Mouse (Mus musculus): ENCODE data around the gene Vcp.

Vcp gene

GRCm38 (mm10) chr4:42961592-42961991 lies 38.7 kb downstream of the Vcp start:
- no peak for TF ChIP-seq GATA4 (IDR thresholded peaks at IDR 0.05; ENCODE audit: insufficient replicate concordance, low read length)

DNA sequence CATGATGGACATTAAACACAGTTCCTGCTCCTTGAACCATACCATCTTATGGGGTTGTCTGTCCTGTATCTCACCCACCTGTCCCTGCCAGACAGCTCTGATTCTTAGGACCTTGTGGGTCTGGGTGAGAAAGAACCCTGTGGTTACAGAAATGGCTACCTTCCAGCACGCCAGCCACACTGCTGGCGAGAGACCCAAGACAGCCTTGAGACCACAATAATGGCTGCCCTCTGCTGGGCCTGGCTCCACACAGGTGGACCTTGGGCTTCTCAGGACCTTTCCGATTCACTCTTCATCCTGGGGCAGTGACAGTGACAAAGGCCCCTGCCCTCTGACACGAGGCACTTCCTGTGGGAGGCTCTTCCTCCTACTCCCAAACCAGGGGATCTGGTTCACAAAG lies 40.9 kb downstream of the Vcp start:
- TF ChIP-seq GATA4 (IDR thresholded peaks at IDR 0.05; ENCODE audit: insufficient replicate concordance, low read length), result no peak

DNA sequence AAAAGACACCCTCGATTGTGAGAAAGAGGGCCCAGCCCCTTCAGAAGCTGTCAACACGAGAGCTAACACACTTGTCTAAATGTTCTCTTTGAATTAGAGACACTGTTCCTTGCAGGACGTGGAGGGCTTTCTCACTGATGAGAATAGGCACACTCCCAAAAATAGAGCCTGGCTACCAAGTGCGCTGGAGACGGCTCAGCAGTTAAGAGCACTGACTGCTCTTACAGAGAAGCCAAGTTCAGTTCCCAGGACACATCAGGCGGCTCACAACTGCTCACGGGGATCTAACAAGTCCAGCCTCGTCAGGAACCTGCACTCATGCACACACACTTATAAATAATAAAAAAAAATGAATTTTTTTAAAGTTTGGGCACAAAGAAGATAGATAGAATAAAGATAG lies 41.4 kb downstream of the Vcp start:
- TF ChIP-seq GATA4 (IDR thresholded peaks at IDR 0.05; ENCODE audit: insufficient replicate concordance, low read length), result no peak

- TF ChIP-seq GATA4 (IDR thresholded peaks at IDR 0.05; ENCODE audit: insufficient replicate concordance, low read length), result no peak
Measured at GRCm38 (mm10) chr4:42957979-42958378, 42.3 kb downstream of the Vcp start.

- no peak for TF ChIP-seq GATA4 (IDR thresholded peaks at IDR 0.05; ENCODE audit: insufficient replicate concordance, low read length)
Measured at GRCm38 (mm10) chr4:42957306-42957705, 43.0 kb downstream of the Vcp start.

DNA sequence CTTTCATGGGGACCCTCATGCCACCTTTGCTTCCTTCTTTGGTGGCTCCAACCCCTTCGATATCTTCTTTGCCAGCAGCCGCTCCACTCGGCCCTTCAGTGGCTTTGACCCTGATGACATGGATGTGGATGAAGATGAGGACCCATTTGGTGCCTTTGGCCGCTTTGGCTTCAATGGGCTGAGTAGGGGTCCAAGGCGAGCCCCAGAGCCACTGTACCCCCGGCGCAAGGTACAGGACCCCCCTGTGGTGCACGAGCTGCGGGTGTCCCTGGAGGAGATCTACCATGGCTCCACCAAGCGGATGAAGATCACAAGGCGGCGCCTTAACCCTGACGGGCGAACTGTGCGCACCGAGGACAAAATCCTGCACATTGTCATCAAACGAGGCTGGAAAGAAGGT lies 43.7 kb downstream of the Vcp start:
- TF ChIP-seq GATA4 (IDR thresholded peaks at IDR 0.05; ENCODE audit: insufficient replicate concordance, low read length), result no peak

DNA sequence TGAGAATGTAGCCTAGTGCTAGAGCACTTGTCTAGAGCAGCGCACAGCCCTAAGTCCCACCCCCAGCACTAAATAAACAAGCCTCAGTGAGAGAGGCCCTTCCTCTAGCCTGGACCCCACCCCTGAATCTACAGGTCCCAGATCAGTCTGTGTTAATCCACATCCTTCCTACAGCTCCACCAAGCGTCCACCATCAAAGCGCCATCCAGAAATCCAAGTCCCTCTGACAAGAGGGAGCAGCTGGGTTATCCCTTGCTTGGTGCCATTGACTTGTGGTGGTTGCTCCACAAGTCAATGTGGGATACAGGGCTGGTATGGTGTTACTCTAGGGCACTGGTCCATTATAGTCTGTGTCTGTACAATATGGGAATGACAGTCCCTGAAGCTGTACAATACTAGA lies 45.1 kb downstream of the Vcp start:
- TF ChIP-seq GATA4 (IDR thresholded peaks at IDR 0.05; ENCODE audit: insufficient replicate concordance, low read length), result no peak

DNA sequence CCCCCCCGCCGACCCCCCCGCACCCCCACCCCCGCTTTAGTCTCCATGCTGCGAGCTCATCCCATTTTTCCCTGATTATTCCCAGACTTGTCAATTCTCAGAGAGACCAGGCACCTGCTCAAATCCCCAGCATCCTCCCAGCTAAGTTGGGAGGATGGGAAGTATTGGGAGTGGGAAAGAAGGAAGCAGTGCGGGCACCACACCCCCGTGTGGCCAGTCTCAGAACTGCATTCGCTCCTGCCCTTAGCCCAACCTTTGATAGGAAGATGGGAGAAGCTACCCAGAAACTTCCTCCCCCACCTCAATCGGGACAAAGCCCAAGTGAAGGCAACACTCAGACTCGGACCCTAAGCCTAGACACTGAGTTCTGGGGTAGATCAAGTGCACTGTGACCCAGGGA lies 46.0 kb downstream of the Vcp start:
- no peak for TF ChIP-seq GATA4 (IDR thresholded peaks at IDR 0.05; ENCODE audit: insufficient replicate concordance, low read length)

DNA sequence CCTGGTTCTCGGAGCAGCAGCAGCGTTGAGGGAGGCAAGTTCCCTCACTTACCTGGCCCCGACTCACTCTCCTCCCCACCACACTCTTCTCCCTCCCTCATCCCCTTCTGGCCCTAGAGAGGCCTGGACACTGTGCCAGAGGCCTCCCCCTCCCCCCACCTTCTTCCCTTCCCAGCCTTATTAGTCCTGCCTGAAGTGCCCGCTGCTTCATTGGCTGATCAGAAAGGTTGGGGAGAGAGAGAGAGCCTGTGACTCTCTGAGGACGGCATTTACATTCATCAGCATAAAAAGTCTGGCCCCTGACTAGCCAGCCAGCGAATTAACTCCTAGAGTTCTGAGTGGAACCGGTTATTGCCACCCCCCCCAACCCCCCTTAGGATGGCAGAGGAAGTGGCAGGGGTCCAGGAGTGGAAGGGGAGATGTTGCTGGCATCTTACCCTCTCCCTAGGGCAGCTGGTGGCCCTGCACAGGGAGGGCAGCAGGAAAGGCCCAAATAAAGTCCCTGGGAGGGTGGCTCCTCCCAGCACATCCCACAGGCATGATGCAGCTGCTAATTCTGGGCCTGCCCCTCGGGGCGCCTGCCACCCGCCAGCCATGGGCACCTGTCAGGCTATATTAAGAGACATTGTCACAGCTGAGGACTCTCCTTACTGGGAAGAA lies 46.7 kb downstream of the Vcp start:
- TF ChIP-seq GATA4 (IDR thresholded peaks at IDR 0.05; ENCODE audit: insufficient replicate concordance, low read length), result no peak

DNA sequence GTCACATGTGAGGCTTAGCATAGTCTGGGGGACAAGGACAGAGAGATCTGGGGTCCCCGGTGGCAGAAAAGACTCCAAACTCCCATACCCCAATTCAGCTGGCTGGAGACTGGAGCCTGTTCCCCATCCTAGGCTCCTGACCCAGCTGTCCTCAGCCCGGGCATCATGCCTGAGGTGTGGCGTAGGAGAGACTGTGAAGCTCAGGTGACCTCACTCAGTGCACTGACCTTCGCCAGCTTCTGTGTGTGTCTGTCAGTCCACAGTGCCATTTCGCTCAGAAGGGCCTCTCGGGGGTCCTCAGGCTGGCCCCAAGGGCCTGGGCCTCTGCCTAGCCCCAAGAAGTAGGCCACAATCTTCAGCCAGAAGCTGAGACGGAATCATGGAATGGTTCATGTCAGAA lies 47.7 kb downstream of the Vcp start:
- no peak for TF ChIP-seq GATA4 (IDR thresholded peaks at IDR 0.05; ENCODE audit: insufficient replicate concordance, low read length)

- no peak for TF ChIP-seq GATA4 (IDR thresholded peaks at IDR 0.05; ENCODE audit: insufficient replicate concordance, low read length)
Measured at GRCm38 (mm10) chr4:42951206-42952195, 48.8 kb downstream of the Vcp start.

DNA sequence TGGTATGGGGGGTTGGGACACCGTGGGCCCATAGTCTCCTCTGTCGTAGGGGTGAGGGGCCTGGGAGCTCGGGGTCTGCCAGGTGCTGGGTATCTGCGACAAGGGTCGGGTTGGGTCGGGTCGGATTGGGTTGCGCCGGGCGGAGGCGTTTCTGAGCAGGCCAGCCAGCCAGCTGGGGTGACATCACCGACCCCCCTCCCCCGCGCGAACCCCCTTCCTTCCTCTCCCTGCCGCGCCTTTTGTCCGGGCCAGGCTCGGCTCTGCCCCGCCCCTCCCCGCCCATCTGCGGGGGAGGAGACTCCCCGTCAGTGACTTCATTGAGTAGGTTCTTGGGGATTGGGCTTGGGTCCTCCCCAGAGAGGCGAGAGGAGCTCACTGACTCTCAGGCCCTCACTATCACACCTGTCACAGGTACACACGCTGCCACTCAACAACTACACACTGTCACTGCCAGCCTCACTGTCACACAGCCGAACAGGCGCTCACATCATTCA lies 50.2 kb downstream of the Vcp start:
- no peak for TF ChIP-seq GATA4 (IDR thresholded peaks at IDR 0.05; ENCODE audit: insufficient replicate concordance, low read length)

DNA sequence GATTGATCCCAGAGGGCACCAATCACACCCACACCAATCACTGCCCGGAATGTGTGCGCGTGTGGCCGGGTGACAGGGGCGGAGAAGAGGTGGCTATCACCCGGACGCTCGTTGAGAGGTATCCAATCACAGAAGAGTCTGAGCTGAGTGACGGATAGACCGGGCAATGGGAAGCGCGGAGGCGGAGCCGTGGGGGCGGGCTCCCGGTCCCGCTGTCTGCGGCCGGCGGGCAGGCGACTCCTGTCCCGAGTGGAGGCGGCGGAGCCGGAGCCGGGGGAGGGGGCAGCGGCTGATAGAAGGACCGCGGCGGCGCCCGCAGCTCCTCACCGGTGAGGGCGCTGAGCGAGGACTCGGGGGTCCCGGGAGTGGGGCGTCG lies 50.6 kb downstream of the Vcp start, which contains the start of gene Dnajb5:
Gene Dnajb5 (plus strand): TSS at position 139 of the 376 bp plus-strand sequence.
- peak; percentile 16; the same call in 1 of the 2 replicates for TF ChIP-seq GATA4 (IDR thresholded peaks at IDR 0.05; ENCODE audit: insufficient replicate concordance, low read length)

- TF ChIP-seq GATA4 (IDR thresholded peaks at IDR 0.05; ENCODE audit: insufficient replicate concordance, low read length), result no peak
Measured at GRCm38 (mm10) chr4:42949051-42949675, 51.1 kb downstream of the Vcp start.

DNA sequence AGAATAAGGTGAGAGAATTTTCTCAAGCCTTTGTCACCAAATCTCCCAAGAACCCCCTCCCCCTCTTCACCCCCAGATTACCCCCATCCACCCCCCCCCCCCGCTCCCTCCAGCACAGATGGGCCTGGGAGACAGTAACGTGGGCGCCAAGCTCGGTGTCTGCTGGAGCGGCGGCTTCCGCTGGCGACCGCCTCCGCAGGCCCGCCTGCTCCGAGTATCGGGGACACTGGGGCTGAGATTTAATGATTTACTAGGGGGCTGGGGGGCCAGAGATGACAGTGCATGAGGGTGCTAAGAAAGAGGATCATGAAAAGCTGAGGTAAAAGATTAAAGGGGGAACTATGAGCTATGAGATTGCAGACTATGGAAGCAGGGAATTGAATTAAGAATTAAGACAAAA lies 51.8 kb downstream of the Vcp start:
- TF ChIP-seq GATA4 (IDR thresholded peaks at IDR 0.05; ENCODE audit: insufficient replicate concordance, low read length), result no peak
